Mouse (Mus musculus): ENCODE measurements around the gene Galnt17.

The Galnt17 gene

DNA sequence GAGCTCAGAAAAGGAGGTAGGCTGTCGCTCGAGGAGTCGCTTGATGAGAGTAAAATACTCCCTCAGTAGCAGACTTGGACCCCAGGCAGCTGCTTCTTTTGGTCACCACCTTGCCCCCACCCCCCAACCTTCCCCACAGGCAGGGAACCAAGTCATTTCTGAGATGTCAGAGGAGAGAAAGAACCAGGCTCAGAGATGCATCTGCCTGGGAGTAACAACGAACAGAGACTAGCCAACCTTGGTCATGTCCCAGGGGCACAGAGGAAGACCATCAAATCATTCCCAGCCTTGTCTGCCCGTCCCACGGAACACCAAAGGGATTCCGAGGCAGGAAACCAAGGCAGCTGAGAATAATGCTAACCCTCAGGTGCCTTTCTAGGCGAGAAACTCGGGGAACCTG lies 293.0 kb downstream of the Galnt17 start:
- DNase-seq = no peak

- no peak for DNase-seq
Observed at GRCm38 (mm10) chr5:131013816-131014215, 294.5 kb downstream of the Galnt17 start.

DNA sequence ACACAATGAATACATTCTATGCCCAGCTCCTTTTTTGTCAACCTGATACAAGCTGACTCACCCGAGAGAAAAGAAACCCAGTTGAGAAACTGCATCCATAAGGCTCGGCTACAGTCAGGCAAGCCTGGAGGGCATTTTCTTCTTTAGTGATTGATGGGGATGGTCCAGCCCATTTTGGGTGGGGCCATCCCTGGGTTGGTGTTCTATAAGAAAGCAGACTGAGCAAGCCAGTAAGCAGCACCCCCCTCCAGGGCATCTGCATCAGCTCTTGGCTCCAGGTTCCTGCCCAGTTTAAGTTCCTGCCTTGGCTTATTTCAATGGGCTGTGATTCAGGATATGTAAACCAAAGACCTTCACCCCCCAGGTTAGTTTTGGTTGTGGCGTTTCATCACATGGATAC lies 295.2 kb downstream of the Galnt17 start:
- no peak for DNase-seq

GRCm38 (mm10) chr5:131009510-131009909 lies 298.8 kb downstream of the Galnt17 start:
- no peak for DNase-seq

- DNase-seq = no peak
Observed at GRCm38 (mm10) chr5:131008507-131008906, 299.8 kb downstream of the Galnt17 start.

DNA sequence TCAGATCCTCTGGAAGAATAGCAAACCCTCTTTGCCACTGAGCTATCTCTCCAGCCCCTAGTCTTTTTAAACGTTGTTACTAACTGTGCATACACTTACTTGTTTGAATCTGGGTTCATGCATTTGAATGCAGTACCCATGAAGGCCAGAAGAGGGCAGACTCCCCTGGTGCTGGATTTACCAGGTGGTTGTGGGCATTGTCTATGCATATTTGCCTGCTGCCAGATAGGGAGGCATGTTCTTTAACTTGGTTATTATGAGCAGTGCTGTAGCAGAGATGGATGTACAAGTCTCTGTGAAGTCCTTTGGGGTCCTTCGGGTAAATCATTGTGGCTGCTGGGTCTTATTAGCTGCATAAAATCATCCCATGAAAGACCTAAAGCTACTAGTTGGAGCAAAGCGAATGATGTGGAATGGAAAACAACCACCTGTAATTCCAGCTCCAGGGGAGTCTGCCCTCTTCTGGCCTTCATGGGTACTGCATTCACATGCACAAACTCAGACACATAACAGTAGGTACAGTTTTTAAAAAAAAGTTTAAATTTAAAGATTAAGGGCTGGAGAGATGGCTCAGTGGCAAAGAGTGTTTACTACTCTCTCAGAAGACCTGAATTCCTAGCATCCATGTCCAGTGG lies 300.3 kb downstream of the Galnt17 start:
- DNase-seq = no peak

GRCm38 (mm10) chr5:131007198-131007597 lies 301.1 kb downstream of the Galnt17 start:
- DNase-seq = peak; percentile 48

DNA sequence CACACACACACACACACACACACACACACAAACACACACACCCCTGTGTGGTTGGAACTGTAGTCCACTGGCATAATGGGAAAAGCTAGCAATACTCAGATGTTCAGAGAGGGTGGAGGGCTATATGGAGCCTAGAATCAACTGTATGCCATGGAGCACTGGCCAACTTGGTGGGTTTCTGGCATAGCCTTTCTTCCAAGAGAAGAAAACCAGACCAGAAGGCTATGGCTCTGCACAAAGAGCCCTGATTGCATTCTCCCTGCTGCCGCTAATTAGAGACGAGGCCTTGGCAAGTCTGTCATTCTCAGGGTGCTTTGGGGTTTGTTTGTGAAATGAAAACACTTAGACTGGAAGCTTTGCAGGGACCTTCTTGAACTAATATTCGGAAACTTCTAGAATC lies 301.8 kb downstream of the Galnt17 start:
- no peak for DNase-seq

- no peak for DNase-seq
Observed at GRCm38 (mm10) chr5:131000572-131000971, 307.7 kb downstream of the Galnt17 start.

GRCm38 (mm10) chr5:130979321-130979720 lies 329.0 kb downstream of the Galnt17 start:
- no peak for DNase-seq

- no peak for DNase-seq
Observed at GRCm38 (mm10) chr5:130978871-130979270, 329.4 kb downstream of the Galnt17 start.

GRCm38 (mm10) chr5:130977999-130978398 lies 330.3 kb downstream of the Galnt17 start:
- no peak for DNase-seq

DNA sequence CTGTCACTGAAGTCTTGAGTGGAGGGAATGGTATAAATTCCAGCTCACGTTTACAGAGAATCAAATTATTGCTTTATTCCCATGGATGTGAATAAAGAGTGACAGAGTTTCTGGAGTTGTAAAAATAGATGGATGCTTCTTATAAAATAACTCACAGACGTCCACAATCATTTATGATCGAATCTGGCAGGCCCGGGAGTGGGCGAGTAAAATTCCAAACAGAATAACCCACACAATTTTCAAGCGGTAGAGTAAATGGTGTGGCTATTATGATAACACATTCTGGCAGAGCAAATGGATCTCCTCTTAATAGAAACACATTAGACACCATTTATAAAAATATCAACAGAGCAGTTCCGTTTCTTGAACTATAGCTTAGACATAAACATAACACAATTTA lies 355.9 kb downstream of the Galnt17 start:
- no peak for DNase-seq

DNA sequence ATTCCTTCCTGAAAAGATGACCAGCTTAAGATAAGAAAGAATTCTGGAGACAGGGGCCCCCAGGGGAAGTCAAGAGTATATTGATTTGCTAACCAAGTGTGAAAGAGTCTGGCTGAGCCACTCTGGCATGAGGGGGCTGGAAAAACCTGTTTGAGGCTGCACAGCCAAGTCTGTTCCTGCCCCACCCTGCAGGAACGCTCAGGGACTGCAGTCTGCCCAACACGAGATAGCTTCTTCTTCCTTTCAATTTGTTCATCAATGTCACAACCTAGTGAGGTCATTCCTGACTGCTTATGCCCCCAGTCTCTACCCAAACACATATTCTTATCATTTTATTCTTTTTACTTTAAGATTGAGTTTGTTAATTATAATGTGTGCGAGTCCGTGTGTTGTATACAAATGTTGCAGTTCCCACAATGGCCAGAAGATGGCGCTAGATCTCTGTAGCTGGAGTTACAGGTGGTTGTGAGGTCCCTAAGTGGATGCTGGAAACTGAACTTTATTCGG lies 357.4 kb downstream of the Galnt17 start:
- no peak for DNase-seq

DNA sequence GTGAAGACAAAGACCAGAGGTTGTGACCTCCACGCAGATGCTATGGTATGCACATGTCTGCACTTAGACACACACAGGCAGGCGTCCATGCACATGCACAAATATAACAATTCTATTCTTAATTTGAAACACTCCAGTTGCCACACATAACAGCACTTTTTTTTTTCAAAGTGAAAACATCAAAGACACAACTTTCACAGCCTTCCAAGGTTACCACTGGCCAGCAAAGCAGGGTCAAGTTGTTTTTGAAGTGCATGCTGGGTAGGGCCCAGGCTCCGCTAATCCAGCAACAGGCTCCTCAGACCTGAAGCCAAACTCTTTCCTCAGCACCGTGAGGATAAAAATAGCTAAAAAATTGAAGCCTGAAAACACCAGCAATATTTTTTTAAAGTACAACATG lies 357.9 kb downstream of the Galnt17 start:
- no peak for DNase-seq

DNA sequence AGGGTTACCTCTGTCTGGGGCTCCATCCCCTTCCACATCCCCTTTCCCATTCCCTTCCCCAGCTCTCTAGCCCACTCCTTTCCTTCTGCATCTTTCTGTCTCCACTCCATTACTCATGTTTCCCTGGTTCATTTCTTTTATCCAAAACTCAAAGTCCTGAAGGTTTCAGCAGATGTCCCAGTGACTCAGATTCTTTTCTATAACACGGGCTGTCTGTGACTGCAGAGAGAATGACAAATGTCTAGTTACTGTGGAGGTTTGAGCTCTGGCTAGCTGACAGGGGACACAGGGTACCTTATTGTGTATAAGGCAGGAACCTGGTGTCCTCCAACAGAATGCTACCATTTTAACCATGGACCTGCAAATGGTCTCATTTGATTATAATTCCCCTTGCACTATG lies 358.6 kb downstream of the Galnt17 start:
- DNase-seq = no peak

- peak; percentile 16 for DNase-seq
Observed at GRCm38 (mm10) chr5:130938911-130939608, 369.2 kb downstream of the Galnt17 start.

DNA sequence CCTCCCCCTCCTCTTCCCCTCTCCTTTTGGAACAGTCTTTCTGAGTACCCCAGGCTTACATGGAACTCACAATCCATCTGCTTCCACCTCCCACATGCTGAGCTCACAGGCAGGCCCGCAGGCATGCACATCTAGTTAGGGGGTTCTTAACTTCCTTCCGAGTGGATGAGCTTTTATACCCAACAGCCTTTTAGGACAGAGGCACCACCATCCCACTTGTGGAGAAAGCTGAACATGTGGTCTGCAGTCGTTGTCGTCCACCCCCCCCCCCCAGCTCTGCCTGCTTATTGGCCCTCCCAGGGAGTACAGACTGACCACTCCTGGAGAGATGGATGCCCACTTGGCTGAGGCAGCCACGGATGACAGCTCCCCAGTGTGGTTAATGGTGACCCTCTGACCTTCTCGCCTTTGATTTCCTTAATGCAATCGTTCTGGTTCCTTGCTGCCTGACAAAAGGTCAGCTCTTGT lies 370.0 kb downstream of the Galnt17 start:
- DNase-seq = no peak

- no peak for DNase-seq
Observed at GRCm38 (mm10) chr5:130930999-130931398, 377.3 kb downstream of the Galnt17 start.

GRCm38 (mm10) chr5:130927794-130928149 lies 380.5 kb downstream of the Galnt17 start:
- DNase-seq = no peak

DNA sequence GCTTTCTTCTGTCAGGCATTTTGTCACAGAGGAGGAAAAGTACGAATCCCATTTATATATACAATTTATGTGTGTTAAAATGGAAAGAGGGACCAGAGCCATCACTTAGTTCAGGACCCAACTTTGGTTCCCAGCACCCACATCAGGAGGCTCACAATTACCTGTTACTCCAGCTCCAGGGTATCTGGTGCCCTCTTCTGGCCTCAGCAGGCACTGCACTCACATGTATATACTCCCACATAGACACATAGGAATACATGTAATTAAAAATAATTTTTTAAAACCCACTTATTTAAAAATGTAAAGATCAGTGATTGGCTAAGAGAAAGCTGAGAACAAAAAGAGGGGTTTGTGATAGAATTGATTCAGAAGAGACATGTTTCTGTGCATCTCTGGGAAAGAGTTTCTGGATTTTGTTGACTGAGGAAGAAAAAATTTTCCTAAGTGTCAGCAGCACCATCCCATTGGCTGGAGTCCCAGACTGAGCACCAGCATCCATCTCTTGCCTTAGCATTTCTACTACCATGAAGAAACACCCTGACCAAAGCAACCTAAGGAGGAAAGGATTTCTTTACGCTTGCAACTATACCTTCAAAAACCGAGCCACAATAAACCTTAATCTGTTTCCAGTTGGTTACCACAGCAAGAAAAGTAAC lies 381.0 kb downstream of the Galnt17 start:
- DNase-seq = no peak

DNA sequence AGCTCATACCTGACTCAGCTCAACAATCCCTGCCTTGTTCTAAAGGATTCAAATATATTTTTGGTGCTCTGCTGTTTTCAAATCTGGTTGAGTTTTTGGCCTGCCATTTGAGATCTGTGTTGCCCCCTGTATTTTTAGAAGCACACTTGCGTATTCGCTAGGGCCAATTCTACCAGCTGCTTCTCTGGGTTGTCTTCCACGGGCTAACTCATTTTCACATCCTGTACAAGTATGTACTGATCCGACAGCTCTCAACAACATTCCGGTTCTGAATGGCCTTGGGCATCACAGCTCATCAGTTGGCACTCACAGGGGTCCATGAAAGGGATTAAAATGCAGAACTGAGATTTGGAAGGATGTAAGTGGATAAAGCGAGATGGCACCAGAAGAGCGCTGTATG lies 382.6 kb downstream of the Galnt17 start:
- DNase-seq = no peak

GRCm38 (mm10) chr5:130924245-130924827 lies 384.0 kb downstream of the Galnt17 start:
- DNase-seq = no peak

DNA sequence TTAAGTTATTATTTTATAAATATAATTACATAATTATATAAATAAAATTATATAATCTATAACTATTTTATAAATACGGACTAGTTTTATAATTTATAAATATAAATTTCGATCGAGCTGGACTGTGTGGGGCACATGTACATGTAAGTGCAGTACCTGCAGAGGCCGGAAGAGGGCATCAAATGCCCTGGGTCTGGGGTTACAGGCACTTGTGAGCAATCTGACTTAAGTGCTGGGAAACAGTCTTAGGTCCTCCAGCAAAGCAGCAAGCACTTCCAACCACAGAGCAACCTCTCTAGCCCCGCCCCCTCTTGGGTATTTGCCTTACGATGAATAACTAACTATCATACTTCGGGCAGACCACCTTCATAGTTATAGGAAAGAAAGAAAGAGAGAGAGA lies 388.3 kb downstream of the Galnt17 start:
- DNase-seq = no peak
